Mouse (Mus musculus) heart, adult 2 months (tissue): ENCODE results near the gene Gm20388.

Experiments
- CTCF ChIP-seq: fragments of 200-600 bp; IDR thresholded peaks from 2 replicates; pipeline ENCODE4 v1.8.1; 2022; ENCODE audit warnings: antibody characterized with exemption, mild to moderate bottlenecking, moderate library complexity
- POLR2A ChIP-seq: fragments of 200-500 bp; IDR thresholded peaks from 2 replicates; pipeline ENCODE4 v1.6.1; 2011; ENCODE audit warnings: mild to moderate bottlenecking, low read depth, low read length, control low read depth; ENCODE audit not compliant: insufficient read depth

DNA sequence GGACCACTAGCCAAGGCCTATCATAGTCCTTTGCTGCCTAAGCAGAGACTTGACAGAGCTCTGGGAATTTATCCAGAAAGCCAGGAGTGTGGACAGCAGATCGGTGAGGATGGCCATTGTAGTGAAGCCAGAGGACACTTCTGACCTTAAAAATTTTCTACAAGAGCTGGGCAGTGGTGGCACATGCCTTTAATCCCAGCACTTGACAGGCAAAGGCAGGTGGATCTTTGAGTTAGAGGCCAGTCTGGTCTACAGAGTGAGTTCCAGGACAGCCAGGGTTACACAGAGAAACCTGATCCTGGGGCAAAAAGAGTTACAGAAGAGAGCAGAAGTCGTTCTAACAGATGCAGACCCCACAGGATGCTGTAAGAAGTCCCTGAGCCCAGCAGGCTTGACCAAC, 2405.8 kb downstream of the Gm20388 start:
- TF ChIP-seq CTCF (no peak), POLR2A (no peak)
